Mouse (Mus musculus): ENCODE data around the gene Hist1h2bf.
A peak's percentile ranks its signal among the peaks of the same experiment; 100 is the strongest.

The Hist1h2bf gene

DNA sequence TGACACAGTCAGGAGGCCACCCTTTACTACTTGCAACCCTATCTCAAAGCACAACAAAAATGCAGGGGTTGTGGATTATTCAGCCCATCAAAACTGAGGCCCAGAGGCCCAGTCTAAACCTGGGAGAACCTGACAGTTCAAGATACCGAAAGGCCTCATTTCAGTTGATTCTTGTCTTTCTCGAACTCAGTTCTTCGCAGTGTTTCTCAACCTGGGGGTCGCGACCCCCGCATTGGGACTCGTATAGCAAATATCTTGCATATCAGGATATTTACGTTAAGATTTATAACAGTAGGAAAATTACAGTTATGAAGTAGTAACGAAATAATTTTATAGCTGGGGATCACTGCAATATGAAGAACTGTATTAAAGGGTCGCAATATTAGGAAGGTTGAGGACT, 48.1 kb downstream of the Hist1h2bf start:
- peak; percentile 15 for DNase-seq (ENCODE audit: low spot score)

DNA sequence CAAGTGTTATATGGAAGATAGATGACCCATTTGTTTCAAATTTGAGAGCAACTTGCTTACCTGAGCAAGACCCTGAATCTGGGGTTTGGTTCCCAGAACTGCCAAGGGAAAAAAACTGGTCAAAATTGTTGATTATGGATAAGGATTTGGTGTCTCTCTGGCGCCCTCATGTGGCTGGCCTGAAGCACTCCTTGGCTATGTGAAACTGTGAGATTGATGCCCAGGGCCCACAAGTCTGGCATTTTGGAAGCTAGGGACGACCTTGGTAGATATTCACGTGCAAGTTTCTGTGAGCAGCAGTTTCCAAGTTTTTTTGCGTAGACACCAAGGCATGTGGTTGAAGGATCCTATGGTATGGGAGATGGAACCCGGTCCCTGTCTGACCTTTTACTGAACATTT, 49.3 kb downstream of the Hist1h2bf start:
- peak; percentile 81 for DNase-seq (ENCODE audit: low spot score)

DNA sequence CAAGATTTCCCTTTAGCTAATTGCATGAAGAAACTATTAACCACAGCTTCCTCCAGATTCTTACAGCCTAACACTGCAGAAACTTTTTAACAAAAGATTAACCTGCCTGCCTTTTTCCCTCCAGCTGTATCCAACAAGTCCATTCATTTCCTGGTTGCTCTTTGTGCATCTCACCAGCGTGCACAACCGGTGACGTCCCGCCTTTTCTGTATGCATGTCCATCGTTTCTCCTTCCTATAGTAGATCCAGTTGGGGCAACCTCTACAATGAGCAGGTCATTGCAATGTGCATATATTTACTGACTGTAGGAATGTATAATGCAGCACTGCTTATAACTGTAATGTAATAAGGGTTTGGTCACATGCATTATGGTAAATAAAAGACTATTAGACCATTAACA, 50.0 kb downstream of the Hist1h2bf start:
- no peak for DNase-seq (ENCODE audit: low spot score)
